Mouse (Mus musculus): Measurements from ENCODE around the gene Vmn2r50. TPM values are rescaled to one million over a fixed set of nuclear protein-coding genes. Genes with fewer than 3 reads are reported as not detected.
"Not testable (repeated sequence)": the region's sequence is repeated elsewhere in the genome, so short reads cannot be mapped to it uniquely, and the experiment has no call there.

Gene Vmn2r50
- polyA plus RNA-seq (2016; fragmentation: Nextera tagmentation; extraction: Ambion mirVana): not detected in 2 replicates

DNA sequence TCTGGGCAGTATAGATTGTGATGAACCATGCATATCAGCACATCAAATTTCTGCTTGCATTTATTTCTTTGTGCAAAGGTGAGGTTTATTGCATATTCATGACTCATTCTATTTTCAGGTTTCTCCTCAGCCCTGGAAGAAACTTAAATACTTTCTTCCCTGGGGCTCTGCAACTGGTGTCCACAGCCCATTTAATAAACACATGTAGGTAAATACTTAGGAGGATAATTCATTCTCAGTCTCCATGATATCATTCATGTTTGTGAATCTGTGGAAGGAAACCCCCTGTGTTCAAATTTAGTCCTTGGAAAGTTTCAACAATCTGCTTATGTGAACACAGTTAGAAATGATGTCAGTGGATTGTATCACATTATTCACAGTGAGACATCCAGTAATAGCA, at the start of gene Vmn2r50:
TSS of gene Vmn2r50 (minus strand) at position 101 of the 400 bp plus-strand sequence.
- not testable (repeated sequence) for H3K27me3 ChIP-seq (ENCODE audit: insufficient read depth, poor library complexity, severe bottlenecking); H3K36me3 ChIP-seq; H3K4me1 ChIP-seq (replicated peaks); DNase-seq (ENCODE audit: low spot score); H3K9me3 ChIP-seq; H3K27ac ChIP-seq; H3K4me3 ChIP-seq

GRCm38 (mm10) chr7:9992157-9992556, 60.9 kb downstream of the Vmn2r50 start, which contains the start of gene Vmn2r49:
Gene Vmn2r49, minus strand, starts transcription at chr7:9992257.
- H3K4me1 ChIP-seq (replicated peaks); H3K36me3 ChIP-seq; H3K4me3 ChIP-seq; H3K27ac ChIP-seq; DNase-seq (ENCODE audit: low spot score); H3K9me3 ChIP-seq; H3K27me3 ChIP-seq (ENCODE audit: insufficient read depth, poor library complexity, severe bottlenecking): not testable (repeated sequence)
- WGBS: 70% methylated on average over 2 of the region's 2 CpGs

Other genes starting within 250 kb of the Vmn2r50 start
- gene Vmn2r47, start 212.0 kb downstream of the Vmn2r50 start, polyA plus RNA-seq (2016; fragmentation: Nextera tagmentation; extraction: Ambion mirVana): not detected in 2 replicates
- gene Vmn2r48, start 99.7 kb downstream of the Vmn2r50 start, polyA plus RNA-seq (2016; fragmentation: Nextera tagmentation; extraction: Ambion mirVana): not detected in 2 replicates
- not detected in 2 replicates for gene Vmn2r49, start 61.0 kb downstream of the Vmn2r50 start, polyA plus RNA-seq (2016; fragmentation: Nextera tagmentation; extraction: Ambion mirVana)
- gene Vmn2r51, start 52.4 kb upstream of the Vmn2r50 start, polyA plus RNA-seq (2016; fragmentation: Nextera tagmentation; extraction: Ambion mirVana): not detected in 2 replicates
- not detected in 2 replicates for gene Vmn2r52, start 123.3 kb upstream of the Vmn2r50 start, polyA plus RNA-seq (2016; fragmentation: Nextera tagmentation; extraction: Ambion mirVana)
- gene Vmn1r66, start 224.7 kb upstream of the Vmn2r50 start, polyA plus RNA-seq (2016; fragmentation: Nextera tagmentation; extraction: Ambion mirVana): not detected in 2 replicates

All from hindbrain, embryonic 10.5 days (tissue).